Mouse (Mus musculus) heart, postnatal 0 days (tissue): ENCODE data around the gene Stox1. TPM values are rescaled to one million over a fixed set of nuclear protein-coding genes. Genes with fewer than 3 reads are reported as not detected.

Source experiments
- ATAC-seq: fragments of 200-750 bp; cut with Nextera tagmentation; 2 replicates; pipeline ENCODE4 v1.8.0; 2017; ENCODE audit warnings: low read depth, moderate number of reproducible peaks, moderate library complexity; ENCODE audit not compliant: insufficient read depth
- DNase-seq: peaks from one replicate; pipeline ENCODE4 v3.0.0-alpha.2; 2016; ENCODE audit warnings: low spot score
- H3K27ac ChIP-seq: fragments of 300-500 bp; sonication (generic); 2 replicates; pipeline ENCODE4 v1.5.1; 2014; ENCODE audit warnings: low read depth, mild to moderate bottlenecking
- H3K27me3 ChIP-seq: fragments of 300-500 bp; sonication (generic); 2 replicates; pipeline ENCODE4 v1.6.1; 2014; ENCODE audit warnings: low read length, mixed read lengths; ENCODE audit not compliant: control insufficient read depth, insufficient read depth
- H3K36me3 ChIP-seq: fragments of 300-500 bp; sonication (generic); replicated peaks from 2 replicates; pipeline ENCODE4 v1.6.1; 2014; ENCODE audit warnings: low read length, mixed read lengths; ENCODE audit not compliant: control insufficient read depth, insufficient read depth
- H3K4me1 ChIP-seq: fragments of 300-500 bp; sonication (generic); 2 replicates; pipeline ENCODE4 v1.6.1; 2014; ENCODE audit warnings: antibody characterized with exemption; ENCODE audit not compliant: control insufficient read depth, insufficient read depth
- H3K4me2 ChIP-seq: fragments of 300-500 bp; sonication (generic); 2 replicates; pipeline ENCODE4 v1.6.1; 2014; ENCODE audit warnings: low read depth, mild to moderate bottlenecking, low read length, moderate library complexity
- H3K4me3 ChIP-seq: fragments of 300-500 bp; sonication (generic); 2 replicates; pipeline ENCODE4 v1.5.1; 2014; ENCODE audit warnings: low read depth, low read length
- H3K9ac ChIP-seq: fragments of 300-500 bp; sonication (generic); replicated peaks from 2 replicates; pipeline ENCODE4 v1.6.1; 2014; ENCODE audit warnings: low read depth, low read length, mixed read lengths
- H3K9me3 ChIP-seq: fragments of 300-500 bp; sonication (generic); replicated peaks from 2 replicates; pipeline ENCODE4 v1.6.1; 2016; ENCODE audit warnings: low read length; ENCODE audit not compliant: control insufficient read depth
- CTCF ChIP-seq: IDR thresholded peaks from 2 replicates; pipeline ENCODE4 v1.5.1; 2016; ENCODE audit warnings: antibody characterized with exemption, control low read depth, low read depth
- EP300 ChIP-seq: IDR thresholded peaks from 2 replicates; pipeline ENCODE4 v1.6.1; 2016; ENCODE audit warnings: antibody characterized with exemption, low read depth
- WGBS: fragments of 180-500 bp; shearing (Covaris S2); extraction: QIAGEN DNeasy Blood & Tissue Kit; methylation state at CpG from one replicate; pipeline ENCODE4 v1.1.7; 2014; 5-methylcytosine and 5-hydroxymethylcytosine counted together
- polyA plus RNA-seq: library from polyadenylated mRNA; unstranded; fragments of >200 nt; fragmentation: Nextera tagmentation; extraction: Ambion mirVana; gene quantifications from 2 replicates; pipeline ENCODE4 v1.2.1, GENCODE M21; 2015
- total RNA-seq: library from RNA; depleted of rRNA; stranded (reverse); fragments of >200 nt; gene quantifications from 2 replicates; pipeline ENCODE4 v1.2.3, GENCODE M21; 2014; ENCODE audit warnings: low replicate concordance

Gene Stox1
- total and polyA plus RNA-seq, 2 experiments from 2014 or later = 0.04 to 1.1 TPM

- Histone ChIP-seq H3K36me3 (no peaks in the 10 kb centered on the region), H3K27ac (no peak overlapping the region), H3K27me3 (no peaks in the 10 kb centered on the region), H3K9me3 (no peaks in the 10 kb centered on the region), H3K9ac (no peak overlapping the region), H3K4me1 (no peaks in the 10 kb centered on the region), H3K4me2 (no peak overlapping the region), H3K4me3 (no peak overlapping the region)
- ATAC-seq = no peak
- WGBS = 66% methylated on average over 8 of the region's 8 CpGs
- TF ChIP-seq CTCF (no peak), EP300 (no peak)
- DNase-seq = no peak
These were observed 33.2 kb downstream of the Stox1 start for GRCm38 (mm10) chr10:62692771-62693170.

GRCm38 (mm10) chr10:62692244-62692643 is 33.7 kb downstream of the Stox1 start:
- no peak for TF ChIP-seq EP300
- Histone ChIP-seq H3K9ac (no peak overlapping the region), H3K4me1 (no peaks in the 10 kb centered on the region), H3K4me3 (no peak overlapping the region), H3K36me3 (no peaks in the 10 kb centered on the region), H3K27ac (no peak overlapping the region), H3K27me3 (no peaks in the 10 kb centered on the region), H3K4me2 (no peak overlapping the region), H3K9me3 (no peaks in the 10 kb centered on the region)
- 77% methylated on average over 3 of the region's 3 CpGs for WGBS
- DNase-seq (no peak), ATAC-seq (no peak)

GRCm38 (mm10) chr10:62687032-62687674 is 38.8 kb downstream of the Stox1 start:
- ATAC-seq (no peak), DNase-seq (no peak)
- Histone ChIP-seq H3K36me3 (no peaks in the 10 kb centered on the region), H3K9me3 (no peaks in the 10 kb centered on the region), H3K27me3 (0 out of 2 replicates have a peak, but pooled peaks cover 3% of the 10 kb centered on the region), H3K4me1 (no peaks in the 10 kb centered on the region), H3K4me2 (no peak overlapping the region), H3K27ac (no peak overlapping the region), H3K4me3 (no peak overlapping the region), H3K9ac (no peak overlapping the region)
- no peak for TF ChIP-seq EP300
- TF ChIP-seq CTCF = no peak
- WGBS = 84% methylated on average over 13 of the region's 15 CpGs

- no peaks in the 10 kb centered on the region for H3K36me3 ChIP-seq
- H3K4me3 ChIP-seq = no peak overlapping the region
- 0 out of 2 replicates have a peak, but pooled peaks cover 3% of the 10 kb centered on the region for H3K27me3 ChIP-seq
- ATAC-seq (no peak), DNase-seq (no peak)
- no peaks in the 10 kb centered on the region for H3K4me1 ChIP-seq
- no peak overlapping the region for H3K4me2 ChIP-seq
- TF ChIP-seq CTCF = peak; percentile 57
- TF ChIP-seq EP300 = no peak
- no peak overlapping the region for H3K9ac ChIP-seq
- no peak overlapping the region for H3K27ac ChIP-seq
- WGBS = 43% methylated on average over 5 of the region's 5 CpGs
- H3K9me3 ChIP-seq = peaks cover 5% of the 10 kb centered on the region
These were observed 42.9 kb downstream of the Stox1 start for GRCm38 (mm10) chr10:62683043-62683442.

- Histone ChIP-seq H3K27ac (no peak overlapping the region), H3K4me2 (no peak overlapping the region), H3K9ac (no peak overlapping the region), H3K27me3 (no peaks in the 10 kb centered on the region), H3K4me3 (no peak overlapping the region), H3K9me3 (peaks cover 5% of the 10 kb centered on the region), H3K36me3 (no peaks in the 10 kb centered on the region), H3K4me1 (no peaks in the 10 kb centered on the region)
- 82% methylated on average over 1 of the region's 1 CpGs for WGBS
- no peak for TF ChIP-seq CTCF
- no peak for TF ChIP-seq EP300
- no peak for DNase-seq
- no peak for ATAC-seq
These were observed 46.1 kb downstream of the Stox1 start for GRCm38 (mm10) chr10:62679833-62680232.

- Histone ChIP-seq H3K36me3 (no peaks in the 10 kb centered on the region), H3K4me3 (no peak overlapping the region), H3K4me2 (no peak overlapping the region), H3K27me3 (no peaks in the 10 kb centered on the region), H3K9me3 (peaks cover 5% of the 10 kb centered on the region), H3K9ac (no peak overlapping the region), H3K4me1 (no peaks in the 10 kb centered on the region), H3K27ac (no peak overlapping the region)
- DNase-seq (no peak), ATAC-seq (no peak)
- WGBS = 60% methylated on average over 5 of the region's 5 CpGs
- TF ChIP-seq EP300 (no peak), CTCF (no peak)
These were observed 48.6 kb downstream of the Stox1 start for GRCm38 (mm10) chr10:62677329-62677728.
